Mouse (Mus musculus): ENCODE data around the gene Tbcel.

GRCm38 (mm10) chr9:42431606-42432005 lies 76.0 kb downstream of the Tbcel start:
- TF ChIP-seq GATA1 (IDR thresholded peaks at IDR 0.05; ENCODE audit: borderline replicate concordance, low read length), result no peak
- no peak for TF ChIP-seq FLI1 (IDR thresholded peaks at IDR 0.05; ENCODE audit: low read length)

Data from megakaryocyte, embryonic 14.5 days (primary cell).